Mouse (Mus musculus) cerebellum, adult 2 months (tissue): Measurements from ENCODE around the gene Pphln1.

Experiments used
- CTCF ChIP-seq: fragments of 200-500 bp; IDR thresholded peaks from 2 replicates; pipeline ENCODE4 v1.5.1; 2011; ENCODE audit warnings: low read depth, mild to moderate bottlenecking, control low read depth, low read length, moderate library complexity, borderline replicate concordance; ENCODE audit not compliant: insufficient read depth
- POLR2A ChIP-seq: fragments of 200-500 bp; IDR thresholded peaks from 2 replicates; pipeline ENCODE4 v1.6.1; 2011; ENCODE audit warnings: low read length, control low read depth, borderline replicate concordance; ENCODE audit not compliant: insufficient read depth

- TF ChIP-seq POLR2A (no peak), CTCF (peak; percentile 64)
Observed at GRCm38 (mm10) chr15:93518941-93519835, 121.0 kb downstream of the Pphln1 start.
